Mouse (Mus musculus) activated CD4-positive, CD25-positive, alpha-beta regulatory T cell, adult 4 months (primary cell): Measurements from ENCODE around the gene Cuedc1. TPM values are rescaled to one million over a fixed set of nuclear protein-coding genes. Genes with fewer than 3 reads are reported as not detected.

ENCODE experiments used
- ATAC-seq: one replicate; pipeline ENCODE4 v1.8.0; 2017
- polyA plus RNA-seq, 2 experiments: library from polyadenylated mRNA; unstranded; fragments of 100-300 nt; shearing (Covaris generic); gene quantifications; one replicate each; pipeline ENCODE4 v1.2.1; 2017

Cuedc1 gene
- polyA plus RNA-seq, 2 experiments from 2014 or later = 5.4 to 5.8 TPM

DNA sequence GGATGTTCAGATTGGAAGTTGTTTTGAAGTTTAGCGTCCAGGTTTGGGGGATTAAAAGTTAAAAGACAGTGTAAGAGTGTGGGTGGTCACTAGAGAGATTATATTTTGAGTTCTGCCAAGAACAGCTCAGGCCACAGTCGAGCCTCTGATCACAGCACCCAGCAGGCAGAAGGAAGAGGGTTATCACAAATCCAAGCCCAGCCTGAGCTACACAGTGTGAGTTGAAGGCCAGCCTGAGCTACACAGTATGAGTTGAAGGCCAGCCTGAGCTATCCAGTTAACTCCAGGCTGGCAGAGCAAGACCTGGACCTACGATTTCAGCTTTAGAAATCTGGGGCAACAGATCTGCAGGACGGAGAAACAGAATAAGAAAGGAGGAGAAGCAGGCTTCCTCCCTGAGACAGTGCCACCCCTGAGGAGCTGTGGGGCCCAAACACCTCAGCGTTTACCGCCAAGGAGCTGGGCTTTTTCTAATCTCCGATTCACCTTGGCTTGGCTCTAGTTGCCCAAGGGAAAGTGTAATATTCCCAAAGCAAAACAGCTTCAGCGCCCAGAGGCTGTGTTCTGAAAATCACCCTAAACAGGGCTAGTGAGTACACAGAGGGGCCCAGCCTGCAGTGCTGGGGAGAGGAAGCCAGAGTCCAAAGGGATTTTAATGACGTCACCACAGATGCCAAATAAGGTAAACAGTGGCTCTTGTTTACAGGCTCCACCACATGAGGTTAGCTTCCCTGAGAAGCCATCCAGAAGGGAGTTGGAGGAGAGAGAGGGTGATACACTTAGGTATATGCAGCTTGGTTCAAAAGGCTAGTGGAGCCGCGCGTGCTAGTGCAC, 143.8 kb downstream of the Cuedc1 start:
- no peak for ATAC-seq

Other genes starting within 250 kb of the Cuedc1 start
- gene Mks1, start 244.8 kb upstream of the Cuedc1 start, polyA plus RNA-seq = 1 to 10 TPM; 4.7 to 4.8 TPM
- not detected for gene Epx, start 222.5 kb upstream of the Cuedc1 start, polyA plus RNA-seq
- not detected for gene Olfr462, start 205.8 kb upstream of the Cuedc1 start, polyA plus RNA-seq
- not detected for gene Olfr463, start 200.7 kb upstream of the Cuedc1 start, polyA plus RNA-seq
- not detected for gene Olfr464, start 177.1 kb upstream of the Cuedc1 start, polyA plus RNA-seq
- 1 to 10 TPM; 4.3 to 4.4 TPM for gene Dynll2, start 110.5 kb upstream of the Cuedc1 start, polyA plus RNA-seq
- 10 to 100 TPM; 32.1 to 38.4 TPM for gene Srsf1, start 50.7 kb upstream of the Cuedc1 start, polyA plus RNA-seq
- 10 to 100 TPM; 20.6 to 21.0 TPM for gene Vezf1, start 29.8 kb upstream of the Cuedc1 start, polyA plus RNA-seq
- gene Mrps23, start 106.3 kb downstream of the Cuedc1 start, polyA plus RNA-seq = 10 to 100 TPM; 96.8 to 98.7 TPM
- not detected for gene Ccdc182, start 196.0 kb downstream of the Cuedc1 start, polyA plus RNA-seq